Mouse (Mus musculus) WW6 (cell line): ENCODE data around the gene Nudt7.

ENCODE experiments used
- DNase-seq: peaks from one replicate; pipeline ENCODE4 v3.0.0-alpha.2; 2013; ENCODE audit warnings: low read depth, low spot score

The Nudt7 gene

DNA sequence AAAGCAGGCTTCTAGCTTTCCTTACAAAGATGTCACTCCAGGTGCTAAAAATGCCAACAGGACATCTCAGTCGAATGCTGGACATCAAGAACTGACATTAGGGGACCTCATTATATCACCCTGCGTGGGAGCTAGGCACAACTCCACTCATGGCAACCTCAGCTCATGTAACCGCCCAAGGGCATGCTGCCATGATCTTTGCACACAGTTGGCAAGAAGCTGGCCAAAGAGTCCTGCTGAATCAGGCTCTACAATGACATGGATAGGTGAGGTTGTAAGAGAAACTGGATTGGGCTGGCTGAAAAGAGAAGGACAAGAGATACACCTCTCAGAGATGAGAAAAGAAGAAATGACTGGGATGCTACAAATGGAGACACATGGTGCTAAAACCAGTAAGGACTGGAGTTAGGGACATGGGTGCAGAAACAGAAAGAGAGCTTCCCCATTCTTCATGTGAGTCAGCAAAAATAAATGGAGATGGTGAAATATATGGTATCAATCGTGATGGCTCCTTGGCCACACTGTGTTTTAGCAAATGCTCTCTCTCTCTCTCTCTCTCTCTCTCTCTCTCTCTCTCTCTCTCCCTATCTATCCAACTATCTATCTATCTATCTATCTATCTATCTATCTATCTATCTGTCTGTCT, 10.4 kb downstream of the Nudt7 start:
- no peak for DNase-seq

GRCm38 (mm10) chr8:114153311-114154045, 20.1 kb downstream of the Nudt7 start:
- no peak for DNase-seq

DNA sequence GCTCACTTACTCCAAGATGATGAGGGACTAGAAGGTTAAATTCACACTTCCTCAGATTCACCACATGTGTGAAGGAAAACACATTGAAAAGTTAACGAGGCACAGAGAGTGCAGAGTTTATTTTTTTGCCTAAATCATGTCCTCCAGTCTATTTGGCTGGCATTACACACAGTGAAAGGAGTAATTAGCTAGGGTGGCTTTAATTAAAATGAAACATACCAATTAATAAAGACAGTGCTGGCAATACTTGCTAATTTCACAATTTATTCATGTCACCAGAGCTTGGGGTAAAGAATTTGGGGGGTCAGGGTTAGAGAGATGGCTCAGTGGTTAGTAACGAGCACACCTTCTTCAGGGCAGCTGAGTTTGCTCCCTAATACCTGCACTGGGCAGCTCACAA, 25.2 kb downstream of the Nudt7 start:
- no peak for DNase-seq

DNA sequence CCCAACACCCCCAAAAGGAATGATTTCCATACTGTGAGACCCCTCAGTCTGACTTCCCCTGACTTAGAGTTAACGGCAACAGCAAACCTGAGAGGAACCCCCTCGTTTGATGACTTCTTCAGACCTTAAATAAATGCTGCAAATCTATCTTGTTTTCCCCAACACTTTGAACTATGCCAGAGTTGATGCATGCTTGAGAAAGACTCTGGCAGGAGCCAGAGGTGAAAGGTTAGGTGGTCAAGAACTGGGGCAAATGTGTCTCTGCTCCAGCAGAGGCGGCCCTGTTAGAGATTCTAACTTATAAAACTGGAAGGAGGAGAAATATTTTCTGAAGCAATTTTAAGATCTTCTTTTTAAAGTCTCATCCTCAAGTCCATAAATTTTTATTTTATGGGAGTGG, 26.3 kb downstream of the Nudt7 start:
- DNase-seq = no peak

GRCm38 (mm10) chr8:114163871-114164270, 30.5 kb downstream of the Nudt7 start:
- no peak for DNase-seq

- no peak for DNase-seq
Observed at GRCm38 (mm10) chr8:114164444-114165096, 31.2 kb downstream of the Nudt7 start.

DNA sequence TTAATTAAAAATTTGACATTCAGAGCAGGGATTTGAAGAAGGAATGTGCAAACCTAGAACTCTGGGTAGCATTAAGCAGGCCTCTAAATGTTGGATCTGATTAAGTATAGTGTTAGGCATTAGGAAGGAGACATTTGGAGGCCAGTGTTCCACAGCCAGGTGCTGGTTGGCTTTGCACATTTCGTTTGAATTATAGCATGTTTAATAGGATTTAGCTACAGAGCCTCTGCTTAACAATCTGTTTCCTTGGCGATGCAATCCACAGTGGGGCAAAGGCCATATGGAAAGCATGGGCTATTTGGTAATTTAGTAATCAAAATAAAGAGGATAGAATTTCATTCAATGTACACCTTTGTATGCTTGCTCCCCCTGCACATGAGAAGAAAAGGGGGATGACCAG, 32.4 kb downstream of the Nudt7 start:
- no peak for DNase-seq

- DNase-seq = peak; percentile 16
Observed at GRCm38 (mm10) chr8:114176721-114177120, 43.4 kb downstream of the Nudt7 start.

GRCm38 (mm10) chr8:114193334-114193733, 60.0 kb downstream of the Nudt7 start:
- DNase-seq = no peak

- DNase-seq = no peak
Observed at GRCm38 (mm10) chr8:114198990-114199389, 65.6 kb downstream of the Nudt7 start.
